Mouse (Mus musculus) megakaryocyte progenitor cell, adult 5-6 weeks (primary cell): ENCODE results near the gene Gpr176. TPM values are rescaled to one million over a fixed set of nuclear protein-coding genes. Genes with fewer than 3 reads are reported as not detected.
A peak's percentile ranks its signal among the peaks of the same experiment; 100 is the strongest.

Experiments used
- ATAC-seq: replicated peaks from 2 replicates; pipeline ENCODE4 v1.8.0; 2016; ENCODE audit warnings: mild to moderate bottlenecking, moderate TSS enrichment, inconsistent platforms; ENCODE audit not compliant: poor library complexity
- total RNA-seq, 2 experiments: library from RNA; stranded (forward) in 1 of 2; stranded (reverse) in 1 of 2; fragments of 157-497, 149-512 nt in 1 of 2; fragments of 200-1000 nt in 1 of 2; gene quantifications; 2 replicates each; pipeline versions ENCODE4 v1.2.3 to v1.2.4; 2015 to 2017

The Gpr176 gene
- total RNA-seq, 2 experiments from 2014 or later = not detected

DNA sequence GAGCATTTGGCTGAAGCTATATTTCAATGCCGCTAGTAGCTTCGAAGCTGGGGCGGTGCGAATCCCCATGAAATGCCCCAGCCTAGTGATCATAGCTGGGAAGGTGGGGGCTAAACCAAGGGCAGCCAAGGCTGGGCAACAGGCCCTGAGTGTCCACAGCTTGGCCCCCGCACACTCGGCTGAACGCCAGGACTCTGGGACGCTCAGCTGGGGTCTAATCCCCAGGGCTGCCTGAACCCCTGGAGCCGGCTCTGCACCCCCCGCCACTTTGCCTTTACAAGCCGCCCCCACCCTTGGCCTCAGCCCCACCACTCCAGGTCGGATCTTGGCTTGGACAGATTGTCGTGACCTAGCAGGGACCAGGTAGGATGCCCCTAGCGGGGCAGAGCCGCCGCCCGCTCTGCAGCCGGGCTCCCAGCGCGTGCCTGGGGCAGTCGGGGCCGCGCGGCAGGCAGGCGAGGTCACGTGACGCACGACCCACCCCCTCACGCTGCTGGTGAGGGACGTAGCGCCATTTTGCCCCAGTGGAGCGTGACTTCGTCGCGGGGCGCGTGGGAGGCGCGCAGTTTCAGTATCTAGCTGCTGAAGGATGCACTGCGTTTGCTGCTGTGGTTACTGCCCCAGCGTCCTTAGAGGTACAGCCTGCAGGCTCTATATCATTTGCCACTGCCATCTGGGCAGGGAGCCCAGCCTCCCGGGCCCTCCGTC lies 507 bp upstream of the Gpr176 start:
- ATAC-seq = peak; percentile 70

DNA sequence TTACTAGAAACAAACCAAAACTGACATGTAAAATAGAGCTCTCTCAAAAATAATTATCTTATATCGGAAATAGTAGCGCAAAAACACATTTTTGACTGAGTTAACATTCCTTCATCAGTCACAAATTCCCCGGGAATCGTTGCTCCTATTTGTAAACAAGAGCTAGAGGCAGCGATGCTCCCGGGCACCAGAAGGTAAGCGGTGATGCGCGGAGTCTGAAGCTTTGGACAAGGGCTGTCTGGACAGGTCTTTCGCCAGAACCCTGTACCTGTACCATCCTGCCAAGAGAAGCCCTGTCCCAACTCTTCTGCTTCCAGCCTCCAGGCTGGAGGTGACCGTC lies 688 bp downstream of the Gpr176 start:
- no peak for ATAC-seq

DNA sequence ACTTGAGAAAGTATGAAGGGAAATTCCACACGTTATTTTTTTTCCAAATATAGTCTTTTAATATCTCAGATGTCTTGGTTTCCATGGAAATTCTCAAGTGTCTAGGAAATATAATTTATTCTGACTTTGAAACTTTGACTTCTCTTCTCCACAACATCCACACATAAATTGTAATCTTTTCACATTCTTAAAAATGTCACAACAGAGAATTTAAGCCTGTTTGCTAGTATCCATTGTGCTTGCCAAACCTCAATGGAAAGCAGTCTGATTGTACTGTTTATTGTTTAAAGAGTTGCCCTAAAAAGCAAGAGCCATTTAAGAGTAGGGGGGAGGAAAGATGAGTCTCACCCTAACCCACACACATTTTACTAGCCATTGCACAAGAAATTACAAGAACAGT lies 1.4 kb downstream of the Gpr176 start:
- no peak for ATAC-seq

DNA sequence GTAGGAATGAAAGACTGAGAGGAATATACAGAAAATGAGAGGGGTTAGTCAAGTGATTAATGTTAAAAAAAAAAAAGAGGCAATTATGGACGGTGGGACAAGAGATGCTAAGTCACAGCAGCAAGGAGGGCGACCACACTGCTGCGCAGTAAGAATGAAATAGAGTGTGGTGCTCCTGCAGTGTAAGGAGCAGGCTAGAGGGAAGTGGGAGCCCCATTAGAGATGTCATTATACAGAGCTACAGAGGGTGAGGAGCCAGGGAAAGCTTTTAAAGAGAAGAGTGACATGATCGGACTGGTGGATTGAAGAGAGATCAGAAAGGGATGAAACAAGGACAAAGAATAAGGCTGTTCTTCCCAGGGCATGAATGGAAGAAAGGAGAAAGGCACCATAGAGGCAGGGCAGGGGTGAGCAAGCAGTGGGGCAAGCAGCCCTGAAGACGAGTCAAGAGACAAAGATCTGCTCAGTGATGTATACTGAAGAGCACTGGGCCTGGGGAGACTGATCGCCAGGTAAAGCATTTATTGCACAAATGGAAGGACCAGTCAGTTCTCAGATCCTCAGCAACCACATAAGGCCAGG lies 18.0 kb downstream of the Gpr176 start:
- ATAC-seq = no peak

DNA sequence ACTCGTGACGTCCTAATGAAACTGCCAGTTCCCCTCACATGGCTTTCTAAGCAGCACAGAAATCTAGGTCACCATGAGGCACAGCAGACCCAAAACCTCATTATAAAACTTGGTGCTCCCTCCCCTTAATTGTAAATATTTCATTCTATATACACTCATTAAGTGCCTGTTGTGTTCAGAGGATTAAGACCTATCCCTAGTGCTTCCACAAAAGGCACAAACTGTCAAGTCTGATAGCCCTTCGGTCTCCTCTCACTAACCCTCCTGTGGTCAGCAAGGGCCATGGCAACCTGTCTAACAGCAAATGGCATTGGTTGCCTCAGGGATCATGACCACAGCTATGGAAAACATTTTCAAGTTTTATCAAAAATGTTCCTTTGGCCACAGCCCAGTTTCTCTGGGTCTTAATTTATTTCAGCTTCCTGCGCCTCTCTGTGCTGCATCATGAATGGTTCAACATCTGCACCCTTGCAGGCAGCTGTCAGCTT lies 19.3 kb downstream of the Gpr176 start:
- ATAC-seq = peak; percentile 37; the same call in 1 of the 2 replicates

DNA sequence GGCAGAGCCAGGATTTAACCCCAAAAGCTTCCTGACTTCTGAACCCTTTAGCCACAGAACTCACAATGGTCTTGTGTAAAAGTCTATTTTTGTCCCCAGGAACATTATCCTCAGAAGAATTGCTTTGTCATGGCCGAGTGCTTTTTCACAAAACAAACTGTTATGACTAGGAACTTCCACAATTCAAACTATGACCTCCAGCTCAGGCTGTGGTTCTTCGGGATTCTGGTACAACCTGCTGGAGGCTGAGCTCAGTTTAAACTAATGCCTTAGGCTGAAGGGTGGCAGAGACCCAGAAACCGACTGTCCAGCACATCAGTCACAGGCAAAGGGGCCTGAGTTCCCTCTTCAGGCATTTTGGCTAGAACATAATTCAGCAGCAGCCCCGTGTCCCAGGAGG lies 19.7 kb downstream of the Gpr176 start:
- ATAC-seq = peak; percentile 63

DNA sequence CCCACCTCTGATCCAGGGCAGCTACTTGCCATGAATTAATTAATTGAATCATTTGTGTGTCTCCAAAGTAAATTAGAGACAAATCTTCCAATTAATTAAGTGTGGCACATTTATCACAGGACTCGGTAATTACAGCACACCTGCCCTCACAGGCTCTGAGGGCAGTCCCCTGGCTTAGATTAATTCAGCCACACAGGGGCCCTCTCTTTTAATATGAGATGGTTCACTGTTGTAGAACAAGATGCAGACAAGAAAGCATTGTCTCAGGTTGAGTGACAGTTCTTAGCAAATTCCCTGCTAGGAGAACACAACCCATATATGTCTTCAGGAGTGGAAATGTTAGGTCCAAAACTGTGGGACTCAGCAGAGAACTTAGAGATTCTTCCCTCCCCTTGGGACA lies 27.7 kb downstream of the Gpr176 start:
- no peak for ATAC-seq

DNA sequence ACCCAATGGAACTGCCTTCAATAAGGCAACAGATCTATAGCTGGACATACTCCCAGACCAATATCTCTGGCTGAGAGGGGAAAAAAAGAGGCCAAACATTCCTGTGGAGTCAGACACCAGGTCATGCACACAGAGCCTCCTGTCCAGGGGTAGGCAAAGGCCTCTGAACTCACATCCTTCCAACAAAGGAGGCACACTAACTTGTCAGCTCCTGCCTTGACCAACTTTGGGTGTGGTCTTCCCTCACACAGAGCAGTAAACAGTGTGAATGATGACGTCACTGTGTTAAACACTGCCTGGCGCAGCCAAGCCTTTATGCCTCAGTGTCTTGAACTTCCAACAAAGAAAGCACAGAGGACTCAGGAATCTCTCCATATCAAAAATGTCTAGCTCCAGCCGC lies 29.3 kb downstream of the Gpr176 start:
- ATAC-seq = no peak

DNA sequence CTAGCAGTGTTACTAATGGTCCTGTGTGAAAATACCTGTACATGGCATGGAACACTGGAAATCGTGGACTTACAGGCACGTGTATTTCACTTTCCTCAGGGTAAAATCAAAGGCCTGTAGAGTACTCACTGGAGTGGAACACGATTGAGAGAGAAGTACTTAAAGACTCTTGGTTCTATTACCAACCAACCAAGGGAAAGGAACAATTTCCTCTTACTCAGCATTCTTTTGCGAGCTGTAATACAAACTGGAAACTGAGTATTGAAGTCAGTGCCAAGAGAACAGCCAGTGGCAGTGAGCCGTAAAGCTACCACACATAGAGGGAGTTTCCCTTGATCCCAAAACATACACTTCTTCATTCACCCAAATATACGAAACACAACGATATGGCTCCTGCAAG lies 31.9 kb downstream of the Gpr176 start:
- no peak for ATAC-seq

DNA sequence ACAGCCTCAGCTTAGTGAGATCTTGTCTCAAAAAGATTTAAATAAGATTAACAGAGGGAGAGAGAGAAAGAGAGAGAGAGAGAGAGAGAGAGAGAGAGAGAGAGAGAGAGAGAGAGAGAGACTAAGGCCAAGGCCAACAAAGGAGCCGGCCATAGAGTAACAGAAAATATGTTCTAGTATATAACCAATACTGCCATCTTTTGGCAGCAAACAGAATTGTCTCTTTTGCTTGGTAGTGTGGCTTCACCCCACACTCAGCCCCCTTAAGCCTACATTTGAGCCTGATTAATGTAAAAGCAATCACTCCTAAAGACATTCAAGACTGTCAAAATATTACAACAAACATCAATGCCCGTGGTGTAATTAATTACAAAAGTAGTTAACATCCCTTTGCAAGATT lies 37.1 kb downstream of the Gpr176 start:
- ATAC-seq = peak; percentile 73

DNA sequence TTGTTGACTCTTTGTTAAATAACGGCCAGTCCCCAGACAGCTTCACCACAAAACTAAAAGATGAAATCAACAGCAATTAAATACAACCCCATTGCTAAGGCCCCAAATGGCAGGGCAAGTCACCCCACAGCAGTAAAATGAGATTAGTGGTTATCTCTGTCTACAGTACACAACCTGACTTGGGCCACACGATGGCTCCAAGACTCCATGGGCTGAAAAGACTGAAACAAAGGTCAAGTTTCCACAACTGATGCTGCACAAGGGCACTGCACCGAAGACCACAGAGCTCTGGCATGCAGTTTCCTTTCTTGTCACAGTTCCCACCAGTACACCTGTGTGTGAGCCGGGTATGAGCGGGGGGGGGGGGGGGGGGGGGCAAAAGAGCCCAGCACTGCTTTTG lies 50.6 kb downstream of the Gpr176 start:
- peak; percentile 96 for ATAC-seq

DNA sequence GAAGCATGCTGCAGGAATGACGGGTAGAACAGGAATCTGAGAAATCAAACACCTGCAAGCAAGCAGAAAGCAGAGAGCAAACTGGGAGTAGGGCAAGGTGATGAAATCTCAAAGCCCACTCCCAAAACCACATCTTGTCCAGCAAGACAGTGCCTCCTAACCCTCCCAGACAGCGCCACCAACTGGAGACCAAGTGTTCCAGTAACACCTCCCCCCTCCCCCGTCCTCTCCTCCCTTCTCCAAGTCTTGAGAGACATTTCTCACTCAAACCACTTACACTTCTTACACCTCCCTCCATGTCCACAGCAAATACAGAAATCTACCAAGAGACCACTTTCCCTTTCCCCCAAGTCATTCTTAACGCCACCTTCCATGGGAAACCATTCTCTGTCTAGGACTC lies 51.4 kb downstream of the Gpr176 start:
- ATAC-seq = no peak

DNA sequence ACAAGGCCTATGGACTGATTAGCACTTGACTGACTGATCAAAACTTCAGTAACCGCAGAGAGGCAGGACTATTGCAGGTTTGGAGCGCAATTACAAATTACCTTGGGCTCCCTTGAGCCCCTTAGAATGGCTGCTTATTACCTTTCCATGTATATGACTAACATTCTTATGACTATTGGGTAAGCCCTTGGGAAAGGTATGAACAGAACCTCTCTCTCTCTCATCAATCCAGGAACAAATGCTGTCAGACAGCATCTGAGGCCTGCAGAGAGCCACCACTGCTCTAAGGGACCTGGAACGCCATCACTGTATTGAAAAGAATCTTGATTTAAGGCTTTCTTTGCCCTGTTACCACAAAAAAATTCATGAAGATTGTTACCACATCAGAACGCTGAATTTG lies 52.1 kb downstream of the Gpr176 start:
- ATAC-seq = no peak

DNA sequence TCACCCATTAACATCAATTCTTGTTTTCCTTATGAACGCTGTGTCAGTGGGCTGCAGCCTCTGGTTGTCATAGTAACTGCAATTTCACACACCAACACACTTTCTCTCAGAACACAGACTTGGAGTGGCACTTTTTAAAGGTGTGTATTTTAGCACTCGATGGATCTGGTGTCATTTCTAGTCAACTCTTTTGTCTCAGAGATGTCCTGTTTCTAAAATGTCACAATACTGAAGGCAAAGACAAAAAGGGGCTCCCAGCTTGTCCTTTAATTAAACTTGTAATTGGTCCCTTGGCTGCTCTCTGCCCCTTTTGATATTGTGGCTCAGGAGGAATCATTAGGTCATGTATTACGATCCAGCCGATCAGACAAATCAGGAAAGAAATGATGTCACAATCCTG lies 52.7 kb downstream of the Gpr176 start:
- ATAC-seq = no peak

DNA sequence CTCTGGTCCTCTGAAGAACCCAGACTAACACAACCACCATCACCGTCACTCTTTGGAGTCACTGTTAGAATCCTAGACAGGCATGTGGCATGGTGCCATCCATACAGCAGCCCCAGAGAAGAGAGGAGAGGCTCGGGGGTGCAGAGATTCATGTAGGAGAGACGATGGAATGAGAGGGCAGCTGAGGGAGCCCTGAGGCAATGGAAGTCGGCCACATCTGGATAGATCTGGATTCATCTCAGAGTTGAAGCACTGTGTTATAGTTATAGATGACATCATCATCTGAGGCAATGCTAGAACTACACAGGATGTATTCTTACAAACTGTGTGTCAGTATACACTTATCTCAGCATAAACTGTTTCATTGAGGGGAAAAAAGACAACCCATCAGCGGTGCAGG lies 54.0 kb downstream of the Gpr176 start:
- ATAC-seq = no peak

DNA sequence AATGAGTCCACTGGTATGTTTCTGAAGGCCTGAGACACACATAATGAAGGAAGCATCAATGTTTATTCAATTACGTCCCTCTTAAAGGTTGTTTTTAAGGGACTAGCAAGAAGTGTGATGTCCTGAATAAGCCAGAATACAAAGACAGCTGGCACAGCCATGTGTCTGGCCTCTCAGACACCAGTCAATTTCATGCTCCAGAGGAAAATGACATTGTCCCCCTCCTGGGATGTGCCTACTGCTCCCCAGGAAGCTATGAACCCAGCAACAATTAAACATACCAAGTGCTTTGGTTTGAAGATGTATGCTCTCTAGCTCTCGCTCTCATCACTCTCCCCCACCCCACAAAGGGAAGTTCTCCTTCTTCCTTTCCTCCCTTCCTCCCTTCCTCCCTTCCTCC lies 56.3 kb downstream of the Gpr176 start:
- no peak for ATAC-seq

DNA sequence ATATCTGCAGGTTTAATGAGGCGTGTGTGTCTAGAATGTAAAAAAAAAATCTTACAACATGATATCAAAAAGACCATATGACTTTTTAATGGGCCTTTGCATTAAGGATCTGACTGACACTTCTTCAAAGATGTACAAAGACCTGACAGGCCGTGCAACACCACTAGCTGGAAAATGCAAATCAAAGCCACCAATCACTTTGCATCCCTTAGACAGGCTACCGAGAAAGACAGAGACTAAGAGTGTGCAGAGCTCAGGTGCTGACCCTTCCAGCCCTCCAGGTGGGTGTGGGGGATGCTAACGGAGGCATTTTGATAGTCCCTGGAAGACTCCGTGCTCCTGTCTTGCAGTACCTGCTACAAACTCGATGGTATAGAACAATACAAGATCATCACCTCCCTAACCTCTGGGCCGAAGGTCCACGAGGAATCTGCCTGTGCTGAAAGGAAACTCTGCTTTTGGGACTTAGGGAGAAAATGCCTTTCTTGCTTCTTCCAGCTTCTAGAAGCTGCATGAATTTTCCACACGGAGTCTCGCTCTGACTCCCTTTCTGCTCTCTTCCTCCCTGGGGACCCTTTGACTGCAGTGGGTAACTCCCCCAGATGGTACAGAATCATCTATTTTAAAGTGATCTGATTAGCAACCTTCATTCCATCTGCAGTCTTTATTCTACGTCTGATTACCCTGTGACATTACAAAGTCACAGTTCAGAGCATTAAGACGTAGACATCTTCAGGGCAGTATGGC lies 57.4 kb downstream of the Gpr176 start:
- no peak for ATAC-seq

DNA sequence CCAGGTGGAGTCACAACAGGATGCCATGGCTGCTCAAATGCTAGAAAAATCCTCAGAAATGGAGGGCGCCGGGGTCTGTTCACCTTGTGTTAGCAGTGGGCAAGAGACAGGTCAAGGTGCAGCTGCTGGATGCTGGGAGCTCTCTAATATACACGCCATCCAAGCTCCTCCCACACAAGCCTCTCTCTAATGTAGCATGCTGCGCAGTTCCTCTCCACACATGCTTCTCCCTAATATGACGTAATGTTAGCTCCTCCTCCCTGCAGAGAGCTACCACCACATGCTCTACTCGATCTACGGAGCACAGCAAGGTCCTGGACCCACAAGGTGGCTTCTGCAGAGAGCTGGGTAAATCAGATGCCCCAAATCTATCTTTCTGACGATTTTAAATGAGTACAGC lies 65.7 kb downstream of the Gpr176 start:
- peak; percentile 99 for ATAC-seq

DNA sequence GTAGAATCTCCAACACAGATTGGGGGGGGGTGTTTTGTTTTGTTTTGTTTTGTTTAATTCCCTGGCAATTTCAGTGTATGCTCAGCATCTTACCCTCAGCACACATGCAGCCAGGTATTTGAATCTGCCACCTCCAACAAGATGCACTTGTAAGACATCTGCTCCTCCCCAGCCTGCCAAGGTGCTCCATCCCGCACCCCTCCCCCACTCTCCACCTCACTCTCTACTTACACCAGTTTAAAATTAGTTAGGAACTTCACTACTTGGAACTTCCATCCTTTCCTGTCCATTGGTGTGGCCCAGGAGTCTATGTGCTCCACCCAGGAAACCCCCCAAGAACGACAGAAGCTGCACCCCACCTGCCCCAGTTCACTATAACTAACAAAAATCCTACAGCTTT lies 66.3 kb downstream of the Gpr176 start:
- ATAC-seq = no peak

DNA sequence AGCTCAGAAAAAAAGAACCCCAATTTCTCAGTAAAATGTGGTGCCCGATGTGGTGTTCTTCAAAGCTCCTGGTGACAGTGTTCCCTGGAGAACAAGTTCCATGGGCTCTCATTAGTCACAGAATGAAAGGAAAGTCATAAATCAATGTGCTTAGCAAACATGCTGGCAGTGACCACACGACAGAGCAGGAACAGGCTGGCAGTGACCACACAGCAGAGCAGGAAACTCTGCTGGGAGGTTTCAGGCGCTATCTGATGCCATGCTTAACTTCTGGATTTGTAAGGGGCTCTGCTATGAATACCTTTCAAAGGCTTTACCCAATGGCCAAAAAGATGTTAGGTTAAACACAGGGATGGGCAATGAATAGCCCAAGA lies 66.7 kb downstream of the Gpr176 start:
- ATAC-seq = peak; percentile 37; the same call in 1 of the 2 replicates

DNA sequence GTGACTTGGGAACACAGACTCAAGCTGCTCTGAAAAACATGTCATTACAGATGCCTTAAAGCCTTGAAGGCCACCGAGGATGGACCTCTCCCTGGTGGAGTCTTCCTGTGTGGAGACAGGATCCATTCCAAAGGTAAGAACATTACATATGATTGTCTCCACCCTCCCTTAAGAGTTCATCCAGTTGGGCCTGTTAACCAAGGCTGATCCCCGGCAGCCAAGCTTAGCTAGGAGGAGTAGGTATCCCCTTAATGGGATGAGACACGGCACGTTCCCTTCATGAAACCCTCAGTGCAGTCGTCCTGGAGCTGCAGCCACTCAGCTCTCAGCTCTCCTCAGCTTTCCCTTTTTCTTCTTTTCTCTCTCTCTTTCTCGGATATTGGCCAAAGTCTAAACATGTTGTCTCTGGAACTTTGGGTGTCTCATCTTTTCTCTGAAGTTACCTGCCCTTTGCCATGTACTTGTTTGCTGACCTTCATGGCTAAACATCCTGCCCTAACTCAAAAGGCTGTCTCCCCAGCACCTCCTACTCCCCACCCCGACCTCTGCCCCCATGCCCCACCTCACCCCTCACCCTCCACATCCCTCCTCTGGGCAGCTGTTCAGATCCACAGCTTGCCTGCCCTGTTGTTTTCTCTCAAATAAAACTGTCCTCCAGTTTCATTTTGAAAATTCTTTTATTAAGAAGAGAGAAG lies 67.2 kb downstream of the Gpr176 start:
- no peak for ATAC-seq

DNA sequence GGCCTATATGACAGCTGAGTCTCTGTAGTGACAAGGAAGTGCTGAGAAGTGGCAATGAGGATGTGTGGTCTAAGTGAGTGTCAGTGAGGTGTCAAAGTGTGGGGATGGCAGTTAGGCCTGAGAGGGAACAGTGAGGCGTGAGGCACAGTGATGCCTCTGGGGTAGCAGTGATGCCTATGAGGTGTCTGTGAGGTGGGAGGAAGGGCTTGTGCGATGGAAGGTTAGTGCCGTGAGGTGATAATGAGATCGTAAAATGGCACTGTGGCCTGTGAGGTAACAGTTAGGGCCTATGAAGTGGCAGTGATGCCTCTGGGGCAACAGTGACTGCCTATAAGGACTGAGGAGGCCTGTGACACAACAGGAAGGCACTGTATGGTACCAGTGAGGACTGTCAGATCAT lies 69.8 kb downstream of the Gpr176 start:
- ATAC-seq = no peak
